Mouse (Mus musculus) liver, embryonic 15.5 days (tissue): ENCODE results near the gene Nrg4. TPM values are rescaled to one million over a fixed set of nuclear protein-coding genes. Genes with fewer than 3 reads are reported as not detected.

ENCODE experiments used
- ATAC-seq: fragments of 200-750 bp; cut with Nextera tagmentation; 2 replicates; pipeline ENCODE4 v1.8.0; 2017; ENCODE audit warnings: moderate number of reproducible peaks, mild to moderate bottlenecking, moderate library complexity; ENCODE audit not compliant: insufficient read depth
- H3K27ac ChIP-seq: fragments of 300-500 bp; sonication (generic); replicated peaks from 2 replicates; pipeline ENCODE4 v1.5.1; 2015; ENCODE audit warnings: mild to moderate bottlenecking, inconsistent platforms
- H3K27me3 ChIP-seq: fragments of 300-500 bp; sonication (generic); 2 replicates; pipeline ENCODE4 v1.6.1; 2015; ENCODE audit warnings: mild to moderate bottlenecking, inconsistent platforms
- H3K36me3 ChIP-seq: fragments of 300-500 bp; sonication (generic); replicated peaks from 2 replicates; pipeline ENCODE4 v1.6.1; 2015; ENCODE audit warnings: moderate library complexity, mild to moderate bottlenecking, inconsistent platforms
- H3K4me1 ChIP-seq: fragments of 300-500 bp; sonication (generic); replicated peaks from 2 replicates; pipeline ENCODE4 v1.6.1; 2015; ENCODE audit warnings: inconsistent platforms
- H3K4me2 ChIP-seq: fragments of 300-500 bp; sonication (generic); 2 replicates; pipeline ENCODE4 v1.6.1; 2015; ENCODE audit warnings: moderate library complexity, mild to moderate bottlenecking, inconsistent platforms
- H3K4me3 ChIP-seq: fragments of 300-500 bp; sonication (generic); replicated peaks from 2 replicates; pipeline ENCODE4 v1.5.1; 2015; ENCODE audit warnings: mild to moderate bottlenecking, inconsistent platforms
- H3K9ac ChIP-seq: fragments of 300-500 bp; sonication (generic); 2 replicates; pipeline ENCODE4 v1.6.1; 2015; ENCODE audit warnings: moderate library complexity, mild to moderate bottlenecking, inconsistent platforms
- H3K9me3 ChIP-seq: fragments of 300-500 bp; sonication (generic); replicated peaks from 2 replicates; pipeline ENCODE4 v1.6.1; 2016; ENCODE audit warnings: inconsistent platforms
- WGBS: fragments of 180-500 bp; shearing (Covaris S2); methylation state at CpG from one replicate; pipeline ENCODE4 v1.1.7; 2015; ENCODE audit warnings: mixed read lengths; ENCODE audit not compliant: insufficient replicate concordance; 5-methylcytosine and 5-hydroxymethylcytosine counted together
- polyA plus RNA-seq: library from polyadenylated mRNA; unstranded; fragments of >200 nt; fragmentation: Nextera tagmentation; extraction: Ambion mirVana; gene quantifications from 2 replicates; pipeline ENCODE4 v1.2.1, GENCODE M21; 2015

Nrg4 gene
- 1.7 and 2.1 TPM in 2 replicates for polyA plus RNA-seq

DNA sequence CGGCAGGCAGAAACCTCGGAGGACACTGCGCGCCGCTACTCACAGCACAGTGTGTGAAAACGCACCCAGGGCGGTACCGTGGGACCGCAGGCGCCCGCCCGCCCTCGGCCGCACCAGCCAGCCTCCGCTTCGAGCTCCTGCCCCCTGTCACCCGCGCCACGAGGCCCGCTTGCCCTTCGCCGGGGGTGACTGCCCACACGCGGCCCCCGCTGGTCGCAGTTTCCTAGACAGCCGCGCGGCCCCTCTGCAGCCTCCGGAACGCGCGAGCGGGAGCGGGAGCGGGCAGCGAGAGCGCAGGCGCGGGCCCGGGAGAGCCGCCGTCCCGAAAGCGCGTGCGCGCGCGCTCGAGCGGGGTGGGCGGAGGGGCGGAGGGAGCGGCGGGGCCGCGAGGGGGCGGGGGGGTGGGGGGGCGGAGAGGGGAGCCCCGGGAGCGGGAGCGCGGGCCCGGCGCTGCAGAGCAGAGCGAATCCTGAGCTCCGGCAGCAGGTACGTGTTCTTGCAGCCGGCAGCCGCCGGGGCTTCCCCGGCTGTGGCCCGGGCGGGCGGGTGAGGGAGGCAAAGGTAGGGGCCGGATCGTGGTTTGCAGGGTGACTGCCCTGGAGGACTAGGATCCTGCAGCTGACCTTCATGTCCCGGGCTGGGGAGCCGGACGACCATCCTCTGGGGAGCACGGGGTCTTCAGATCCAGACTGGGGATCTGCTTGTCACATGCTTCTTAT, at the start of gene Nrg4, which contains the start of gene Tmem266:
Nrg4 (minus strand) TSS at position 330 of the 719 bp plus-strand sequence.
Tmem266 (plus strand) TSS at position 399 of the 719 bp plus-strand sequence.
- peaks cover 89% of the 10 kb centered on the region for H3K27me3 ChIP-seq
- WGBS = under 1% methylated on average over 64 of the region's 82 CpGs
- H3K4me1 ChIP-seq = peaks cover 7% of the 10 kb centered on the region; the same call in 1 of the 2 replicates
- ATAC-seq = peak; percentile 63
- H3K9ac ChIP-seq = peak within 1 kb of the TSS; percentile 18; the same call in 1 of the 2 replicates
- H3K4me3 ChIP-seq = peak within 1 kb of the TSS; percentile 62
- H3K9me3 ChIP-seq = no peaks in the 10 kb centered on the region
- no peaks in the 10 kb centered on the region for H3K36me3 ChIP-seq
- no peak within 1 kb of the TSS for H3K27ac ChIP-seq
- H3K4me2 ChIP-seq = peak within 1 kb of the TSS; percentile 75

DNA sequence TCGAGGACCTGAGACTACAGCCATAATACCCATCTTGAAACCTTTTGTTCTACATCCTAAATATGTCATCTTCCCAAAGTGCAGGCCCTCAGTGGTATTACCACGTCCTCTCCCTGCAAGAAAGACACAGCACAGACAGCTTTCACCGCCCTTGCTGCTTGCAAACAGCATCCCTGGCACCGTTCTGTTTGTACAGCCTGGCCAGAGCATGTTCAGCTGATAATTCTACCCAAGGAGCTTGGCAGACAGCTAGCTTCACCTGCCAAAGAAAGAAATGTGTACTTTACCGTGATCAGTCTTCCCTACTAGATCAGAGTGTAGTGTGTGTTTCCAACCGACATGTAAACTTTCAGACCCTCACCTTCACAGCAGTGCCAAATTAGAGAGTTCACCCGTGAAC, 45.3 kb upstream of the Nrg4 start:
- H3K27ac ChIP-seq = no peak overlapping the region
- H3K36me3 ChIP-seq = no peaks in the 10 kb centered on the region
- no peaks in the 10 kb centered on the region for H3K27me3 ChIP-seq
- no peak overlapping the region for H3K4me2 ChIP-seq
- H3K9me3 ChIP-seq = no peaks in the 10 kb centered on the region
- 53% methylated on average over 7 of the region's 7 CpGs for WGBS
- no peak overlapping the region for H3K4me3 ChIP-seq
- no peak for ATAC-seq
- H3K4me1 ChIP-seq = no peaks in the 10 kb centered on the region
- H3K9ac ChIP-seq = no peak overlapping the region

DNA sequence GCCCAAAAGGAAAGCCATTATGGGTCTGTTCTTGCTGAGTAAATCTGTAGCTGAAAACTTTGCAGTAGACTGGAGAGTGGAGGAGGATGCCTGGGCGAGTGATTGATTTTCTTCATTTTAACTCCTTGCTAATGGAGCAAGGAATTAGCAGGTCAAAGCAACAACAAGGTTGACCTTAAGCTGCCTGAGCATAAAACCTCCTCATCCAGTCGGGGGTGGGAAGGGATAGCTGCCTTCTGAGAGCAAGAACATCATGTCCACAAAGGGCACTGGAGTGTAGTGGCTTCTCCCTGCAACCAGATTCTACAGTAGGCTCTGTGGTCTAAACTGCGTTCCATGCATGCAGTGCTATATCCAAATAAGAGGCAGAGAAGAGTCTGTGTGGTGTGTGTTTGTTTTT, 41.4 kb upstream of the Nrg4 start:
- Histone ChIP-seq H3K9me3 (no peaks in the 10 kb centered on the region), H3K4me2 (no peak overlapping the region), H3K36me3 (no peaks in the 10 kb centered on the region), H3K27ac (no peak overlapping the region), H3K27me3 (no peaks in the 10 kb centered on the region), H3K4me1 (no peaks in the 10 kb centered on the region), H3K4me3 (no peak overlapping the region), H3K9ac (no peak overlapping the region)
- 34% methylated on average over 3 of the region's 3 CpGs for WGBS
- no peak for ATAC-seq

DNA sequence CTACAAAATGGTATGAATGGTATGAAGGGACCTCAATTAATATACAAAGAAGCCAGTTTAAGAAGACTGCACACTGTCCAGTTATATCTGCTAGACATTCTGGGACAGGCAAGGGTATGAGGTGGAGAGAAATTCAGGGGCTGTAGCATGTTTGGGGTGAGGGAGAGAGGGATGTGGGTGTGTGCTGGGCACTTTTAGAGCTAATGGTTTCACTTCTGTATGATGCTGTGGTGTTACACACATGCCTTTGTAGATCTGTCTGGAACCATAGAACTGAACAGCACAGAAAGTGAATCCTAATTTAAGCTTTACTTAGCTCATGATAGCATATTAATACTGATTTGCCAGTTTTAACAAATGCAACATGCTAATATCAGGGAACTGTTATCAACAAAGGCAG, 37.1 kb upstream of the Nrg4 start:
- Histone ChIP-seq H3K9me3 (no peaks in the 10 kb centered on the region), H3K4me2 (no peak overlapping the region), H3K27ac (no peak overlapping the region), H3K9ac (no peak overlapping the region), H3K36me3 (no peaks in the 10 kb centered on the region), H3K4me3 (no peak overlapping the region), H3K27me3 (no peaks in the 10 kb centered on the region), H3K4me1 (no peaks in the 10 kb centered on the region)
- ATAC-seq = no peak

DNA sequence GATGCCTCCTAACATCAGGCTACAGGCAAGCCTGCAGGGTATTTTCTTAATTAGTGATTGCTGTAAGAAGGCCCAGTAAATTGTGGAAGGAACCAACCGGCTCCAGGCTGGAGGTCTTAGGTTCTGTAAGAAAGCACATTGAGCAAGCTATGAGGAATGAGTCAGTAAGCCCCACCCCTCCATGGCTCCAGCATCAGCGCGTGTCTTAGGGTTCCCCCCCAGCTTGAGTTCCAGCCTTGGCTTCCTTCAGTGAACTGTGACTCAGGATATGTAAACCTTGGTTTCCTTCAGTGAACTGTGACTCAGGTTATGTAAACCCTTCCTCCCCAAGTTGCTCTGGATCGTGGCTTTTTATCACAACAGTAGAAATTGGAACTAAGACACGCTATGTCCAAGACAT, 35.3 kb upstream of the Nrg4 start:
- Histone ChIP-seq H3K9ac (no peak overlapping the region), H3K36me3 (no peaks in the 10 kb centered on the region), H3K4me2 (no peak overlapping the region), H3K4me1 (no peaks in the 10 kb centered on the region), H3K27ac (no peak overlapping the region), H3K27me3 (no peaks in the 10 kb centered on the region), H3K4me3 (no peak overlapping the region), H3K9me3 (no peaks in the 10 kb centered on the region)
- 54% methylated on average over 5 of the region's 5 CpGs for WGBS
- ATAC-seq = no peak

DNA sequence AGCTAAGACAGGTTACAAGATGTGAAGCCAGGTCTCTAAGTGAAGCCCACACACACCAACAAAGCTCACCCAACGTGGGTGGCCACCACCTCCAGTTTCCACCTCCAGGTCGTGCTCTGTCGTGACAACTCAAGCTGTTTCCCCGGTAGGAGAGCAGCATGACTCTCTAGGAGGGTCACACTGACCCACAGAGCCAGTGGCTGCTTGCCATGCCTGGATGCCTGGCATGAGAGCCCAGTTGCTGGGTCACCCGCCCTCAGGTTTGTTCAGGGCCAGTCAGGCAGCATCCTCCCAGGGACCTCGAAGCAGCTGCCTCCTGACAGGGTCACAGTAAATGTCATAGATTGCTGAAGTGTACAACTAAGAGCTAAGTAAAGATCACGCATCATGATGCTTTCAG, 34.2 kb upstream of the Nrg4 start:
- Histone ChIP-seq H3K36me3 (no peaks in the 10 kb centered on the region), H3K4me3 (no peak overlapping the region), H3K9me3 (no peaks in the 10 kb centered on the region), H3K27me3 (no peaks in the 10 kb centered on the region), H3K27ac (no peak overlapping the region), H3K4me1 (no peaks in the 10 kb centered on the region), H3K4me2 (no peak overlapping the region), H3K9ac (no peak overlapping the region)
- no peak for ATAC-seq
- WGBS = 48% methylated on average over 7 of the region's 7 CpGs

DNA sequence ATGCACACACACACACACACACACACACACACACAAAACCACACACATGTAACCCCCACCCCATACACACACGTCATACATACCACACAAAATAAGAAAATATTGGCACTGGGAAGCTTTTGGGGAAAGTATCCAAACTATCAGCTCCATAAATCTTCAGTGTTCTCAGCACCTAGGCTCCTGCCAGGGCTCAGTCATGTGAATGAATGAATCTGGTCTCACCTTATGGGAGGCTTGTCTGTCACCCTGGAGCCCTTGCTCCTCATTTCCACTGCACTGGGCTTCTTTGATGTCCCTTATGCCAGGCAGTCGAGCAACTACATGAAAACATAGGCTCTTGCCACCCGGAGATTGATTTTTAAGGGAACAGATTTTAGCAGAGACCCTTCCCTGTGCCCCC, 33.7 kb upstream of the Nrg4 start:
- Histone ChIP-seq H3K9ac (no peak overlapping the region), H3K4me3 (no peak overlapping the region), H3K4me1 (no peaks in the 10 kb centered on the region), H3K36me3 (no peaks in the 10 kb centered on the region), H3K27me3 (no peaks in the 10 kb centered on the region), H3K9me3 (no peaks in the 10 kb centered on the region), H3K4me2 (no peak overlapping the region), H3K27ac (no peak overlapping the region)
- WGBS = 49% methylated on average over 3 of the region's 3 CpGs
- ATAC-seq = no peak

DNA sequence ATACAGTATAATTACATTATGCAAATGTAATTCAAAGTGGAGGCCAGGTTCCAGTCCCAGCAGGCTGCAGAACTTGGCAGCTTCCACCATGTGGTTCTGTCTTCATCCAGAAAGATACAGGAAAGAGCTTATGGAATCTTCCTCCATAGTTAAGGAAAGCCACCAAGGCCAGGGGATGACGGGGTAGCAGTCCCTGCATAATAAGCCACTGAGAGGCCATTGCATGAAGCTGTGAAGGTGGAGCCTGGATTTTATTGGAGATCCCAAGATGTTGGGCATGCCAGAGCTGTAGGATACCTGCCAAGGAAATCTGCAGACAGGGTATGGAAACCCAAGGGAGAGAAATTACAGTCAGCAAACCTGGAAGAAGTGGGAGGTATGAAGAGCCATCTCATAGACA, 30.5 kb upstream of the Nrg4 start:
- H3K4me1 ChIP-seq = no peaks in the 10 kb centered on the region
- ATAC-seq = no peak
- H3K4me3 ChIP-seq = no peak overlapping the region
- WGBS = 58% methylated on average over 1 of the region's 1 CpGs
- H3K4me2 ChIP-seq = no peak overlapping the region
- H3K36me3 ChIP-seq = no peaks in the 10 kb centered on the region
- no peak overlapping the region for H3K9ac ChIP-seq
- H3K9me3 ChIP-seq = no peaks in the 10 kb centered on the region
- no peak overlapping the region for H3K27ac ChIP-seq
- H3K27me3 ChIP-seq = no peaks in the 10 kb centered on the region

DNA sequence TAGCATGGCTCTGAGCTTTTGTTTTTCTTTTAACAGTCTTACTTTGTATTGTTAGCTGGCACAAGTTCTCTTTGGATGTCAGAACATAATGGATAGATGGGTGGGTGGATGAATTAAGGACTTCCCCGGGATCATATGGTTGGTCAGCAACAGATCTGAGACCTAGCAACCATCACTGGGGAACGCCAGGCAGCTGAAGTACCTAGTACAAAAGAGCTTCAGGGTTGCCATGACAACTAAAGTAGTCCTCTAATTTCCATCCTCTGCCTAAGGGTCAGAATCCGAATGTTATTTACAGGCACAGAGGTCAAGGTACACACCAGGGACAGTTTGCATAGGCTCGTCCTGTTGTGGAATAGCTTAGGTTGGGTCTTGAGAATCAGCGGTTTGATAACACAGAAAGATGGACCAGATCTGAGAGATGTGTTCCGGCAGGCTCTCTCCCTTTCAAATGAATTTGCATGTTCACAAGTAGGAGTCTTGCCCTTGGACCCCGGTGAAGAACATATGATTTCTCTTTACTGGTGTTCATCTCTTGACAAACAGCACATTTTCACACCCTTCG, 28.7 kb upstream of the Nrg4 start:
- no peak overlapping the region for H3K4me2 ChIP-seq
- no peaks in the 10 kb centered on the region for H3K36me3 ChIP-seq
- WGBS = 58% methylated on average over 8 of the region's 8 CpGs
- H3K9ac ChIP-seq = no peak overlapping the region
- H3K9me3 ChIP-seq = no peaks in the 10 kb centered on the region
- no peak for ATAC-seq
- H3K27me3 ChIP-seq = no peaks in the 10 kb centered on the region
- H3K27ac ChIP-seq = no peak overlapping the region
- H3K4me3 ChIP-seq = no peak overlapping the region
- H3K4me1 ChIP-seq = no peaks in the 10 kb centered on the region

DNA sequence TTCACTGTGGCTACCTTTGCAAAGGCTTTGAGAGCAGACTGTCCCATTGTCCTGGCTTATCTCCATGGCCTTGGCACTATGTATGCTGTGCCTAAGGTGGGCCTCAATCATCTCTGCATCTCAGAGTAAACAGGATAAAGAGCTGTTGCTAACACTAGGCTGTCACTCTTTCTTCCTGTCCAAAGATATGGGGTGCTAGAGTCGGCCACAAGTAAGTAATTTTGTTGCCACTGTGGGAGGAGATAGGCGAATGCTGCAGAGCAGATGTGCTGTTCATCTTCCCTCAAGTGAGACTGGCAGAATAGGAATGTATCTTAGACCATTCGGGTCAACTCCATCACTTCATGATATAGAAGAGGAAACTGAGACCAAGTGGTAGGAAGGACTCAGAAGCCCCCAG, 28.0 kb upstream of the Nrg4 start:
- no peak for ATAC-seq
- 37% methylated on average over 3 of the region's 3 CpGs for WGBS

DNA sequence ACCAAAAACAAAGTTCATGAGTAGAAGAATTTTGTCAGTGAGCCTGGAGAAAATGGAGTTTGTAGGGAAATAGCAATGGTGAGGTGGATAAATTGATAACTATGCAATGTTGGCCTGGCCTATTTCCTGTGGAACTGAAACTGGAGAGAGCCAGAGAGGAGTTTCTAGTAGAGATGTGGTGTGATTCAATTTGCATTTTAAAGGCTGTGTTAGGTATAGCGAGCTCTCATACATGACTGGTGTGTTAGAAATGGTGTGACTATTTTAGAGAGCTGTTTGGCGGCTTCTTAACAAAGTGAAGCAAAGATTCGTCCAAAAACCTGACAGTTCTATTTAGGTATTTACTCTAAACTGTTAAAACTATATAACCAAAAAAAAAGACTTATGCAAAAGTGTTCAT, 22.0 kb upstream of the Nrg4 start:
- H3K4me2 ChIP-seq = no peak overlapping the region
- H3K4me3 ChIP-seq = no peak overlapping the region
- no peak overlapping the region for H3K27ac ChIP-seq
- WGBS = 50% methylated on average over 3 of the region's 3 CpGs
- H3K4me1 ChIP-seq = no peaks in the 10 kb centered on the region
- H3K9me3 ChIP-seq = no peaks in the 10 kb centered on the region
- no peak overlapping the region for H3K9ac ChIP-seq
- H3K36me3 ChIP-seq = no peaks in the 10 kb centered on the region
- no peak for ATAC-seq
- no peaks in the 10 kb centered on the region for H3K27me3 ChIP-seq

More for the DNA sequence above, 28.0 kb upstream of the Nrg4 start:
- Histone ChIP-seq H3K4me3 (no peak overlapping the region), H3K9ac (no peak overlapping the region), H3K36me3 (no peaks in the 10 kb centered on the region), H3K27ac (no peak overlapping the region), H3K4me2 (no peak overlapping the region), H3K27me3 (no peaks in the 10 kb centered on the region), H3K9me3 (no peaks in the 10 kb centered on the region), H3K4me1 (no peaks in the 10 kb centered on the region)

DNA sequence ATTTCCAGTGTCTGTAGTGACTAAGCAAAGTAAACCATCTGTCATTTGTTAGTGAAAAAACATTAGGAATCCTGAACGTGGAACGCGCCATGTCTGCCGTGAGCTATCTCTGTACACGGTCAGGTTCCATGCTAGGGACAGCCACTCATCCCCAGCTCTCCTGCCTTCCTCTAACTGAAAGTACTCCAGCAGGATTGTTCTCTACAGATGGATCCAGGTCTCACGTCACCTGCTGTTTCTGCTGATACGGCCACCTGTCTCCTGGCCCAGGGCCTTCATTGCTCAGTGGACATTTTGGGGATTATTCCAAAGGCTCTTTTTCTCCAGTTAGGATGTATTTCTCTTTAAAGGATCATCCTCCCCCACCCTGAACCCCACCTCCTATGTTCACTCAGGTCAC, 18.7 kb upstream of the Nrg4 start:
- H3K9ac ChIP-seq = no peak overlapping the region
- H3K27ac ChIP-seq = no peak overlapping the region
- no peak overlapping the region for H3K4me2 ChIP-seq
- ATAC-seq = no peak
- H3K4me1 ChIP-seq = no peaks in the 10 kb centered on the region
- H3K9me3 ChIP-seq = no peaks in the 10 kb centered on the region
- no peak overlapping the region for H3K4me3 ChIP-seq
- 79% methylated on average over 7 of the region's 7 CpGs for WGBS
- no peaks in the 10 kb centered on the region for H3K36me3 ChIP-seq
- H3K27me3 ChIP-seq = no peaks in the 10 kb centered on the region
